Mouse (Mus musculus): Measurements from ENCODE around the gene Zdhhc11. TPM values are rescaled to one million over a fixed set of nuclear protein-coding genes. Genes with fewer than 3 reads are reported as not detected.

The Zdhhc11 gene
- polyA plus RNA-seq (2012; rRNA removed), result not detected in 2 replicates

- no peak for DNase-seq (ENCODE audit: low spot score)
These were observed at the start of gene Zdhhc11 for GRCm38 (mm10) chr13:73963551-73963950. Gene Zdhhc11, plus strand, starts transcription at chr13:73963851.

GRCm38 (mm10) chr13:73932201-73932600 lies 31.4 kb upstream of the Zdhhc11 start:
- DNase-seq (ENCODE audit: low spot score), result no peak

GRCm38 (mm10) chr13:73936938-73937320 lies 26.7 kb upstream of the Zdhhc11 start:
- DNase-seq (ENCODE audit: low spot score), result no peak

DNA sequence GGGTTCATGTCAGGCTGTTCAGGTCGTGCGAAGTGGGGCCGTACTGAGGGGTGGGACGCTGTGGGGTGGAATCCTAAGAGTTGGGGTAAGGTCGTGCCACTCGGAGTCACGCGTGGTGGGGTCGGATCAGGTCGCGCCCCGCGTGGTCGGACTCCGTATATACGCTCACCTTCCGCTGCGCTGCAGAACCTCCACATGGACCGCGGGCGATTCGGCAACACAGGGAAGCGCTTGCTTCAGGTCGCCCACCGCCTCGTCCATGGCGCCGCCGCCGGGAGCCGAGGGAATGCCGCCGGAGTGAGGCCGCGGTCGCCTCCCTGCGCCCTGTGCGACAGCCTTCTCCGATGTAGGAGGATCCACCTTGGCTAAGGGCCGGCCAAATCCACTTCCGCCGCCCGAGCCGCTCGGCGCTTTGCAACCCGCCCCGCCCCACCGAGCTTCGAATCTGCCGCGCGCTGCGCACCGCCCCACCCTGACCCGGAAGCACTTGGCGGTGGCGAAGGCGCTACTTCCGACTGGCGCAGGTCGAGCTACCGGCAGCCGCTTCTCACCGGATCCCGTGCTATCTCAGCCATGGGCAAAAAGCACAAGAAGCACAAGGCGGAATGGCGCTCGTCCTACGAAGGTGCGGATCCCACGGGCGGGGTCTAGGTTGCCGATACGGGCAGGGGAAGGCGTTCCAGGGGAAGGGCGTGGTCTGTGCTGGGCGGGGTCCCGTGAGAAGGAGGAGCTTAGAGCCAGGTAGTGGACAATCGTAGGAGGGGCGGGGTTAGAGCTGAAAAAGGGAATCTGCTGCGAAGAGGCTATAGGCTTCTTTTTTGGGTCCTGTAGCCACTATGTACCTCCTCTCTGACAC lies 26.1 kb upstream of the Zdhhc11 start, which contains the start of the genes Trip13 and Brd9:
Gene Trip13, minus strand, starts transcription at position 464 of the 856 bp plus-strand sequence.
Gene Brd9, plus strand, starts transcription at position 491 of the 856 bp plus-strand sequence.
- DNase-seq (ENCODE audit: low spot score), result peak; percentile 98

DNA sequence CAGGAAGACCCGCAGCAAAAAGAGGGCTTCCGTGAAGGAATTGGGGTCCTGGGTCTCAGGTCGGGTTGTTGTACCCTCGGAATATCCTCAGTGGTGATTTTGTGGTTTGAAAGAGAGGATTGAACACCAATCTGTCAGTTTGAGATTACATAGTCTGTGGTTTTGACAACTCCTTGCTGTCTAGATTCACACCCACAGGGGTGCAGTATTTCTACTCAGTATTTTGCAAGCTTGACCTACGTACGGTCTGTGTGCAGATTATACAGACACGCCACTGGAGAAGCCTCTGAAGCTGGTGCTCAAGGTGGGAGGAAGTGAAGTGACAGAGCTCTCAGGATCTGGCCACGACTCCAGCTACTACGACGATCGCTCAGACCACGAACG lies 25.5 kb upstream of the Zdhhc11 start:
- no peak for DNase-seq (ENCODE audit: low spot score)

DNA sequence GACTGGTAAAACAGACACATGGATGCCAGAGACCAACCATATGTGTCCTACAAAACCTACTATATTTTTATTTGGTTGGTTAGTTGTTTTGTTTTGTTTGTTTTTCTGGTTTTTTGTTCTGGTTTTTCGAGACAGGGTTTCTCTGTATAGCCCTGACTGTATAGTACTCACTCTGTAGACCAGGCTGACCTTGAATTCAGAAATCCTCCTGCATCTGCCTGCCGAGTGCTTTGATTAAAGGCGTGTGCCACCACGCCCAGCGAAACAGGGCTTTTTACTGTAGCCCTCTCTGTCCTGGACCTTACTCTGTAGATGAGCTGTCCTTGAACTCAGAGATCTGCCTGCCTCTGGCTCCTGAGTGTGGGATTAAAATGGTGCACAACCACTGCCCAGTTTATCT lies 24.6 kb upstream of the Zdhhc11 start:
- no peak for DNase-seq (ENCODE audit: low spot score)

DNA sequence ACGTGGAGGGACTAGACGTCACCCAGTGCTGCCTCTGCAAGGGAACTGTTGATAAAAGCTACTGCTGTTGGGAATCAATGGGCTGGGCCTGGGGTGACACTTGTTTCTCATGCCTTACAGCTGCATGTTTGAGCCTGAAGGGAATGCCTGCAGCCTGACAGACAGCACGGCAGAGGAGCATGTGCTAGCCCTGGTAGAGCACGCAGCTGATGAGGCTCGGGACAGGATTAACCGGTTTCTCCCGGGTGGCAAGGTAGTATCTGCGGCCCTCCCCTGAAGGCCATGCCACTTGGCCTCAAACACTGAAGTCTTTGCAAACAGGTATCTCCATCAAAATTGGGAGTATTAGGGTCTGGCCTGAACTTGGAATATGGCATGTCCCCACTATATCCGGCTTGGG lies 19.0 kb upstream of the Zdhhc11 start:
- no peak for DNase-seq (ENCODE audit: low spot score)

DNA sequence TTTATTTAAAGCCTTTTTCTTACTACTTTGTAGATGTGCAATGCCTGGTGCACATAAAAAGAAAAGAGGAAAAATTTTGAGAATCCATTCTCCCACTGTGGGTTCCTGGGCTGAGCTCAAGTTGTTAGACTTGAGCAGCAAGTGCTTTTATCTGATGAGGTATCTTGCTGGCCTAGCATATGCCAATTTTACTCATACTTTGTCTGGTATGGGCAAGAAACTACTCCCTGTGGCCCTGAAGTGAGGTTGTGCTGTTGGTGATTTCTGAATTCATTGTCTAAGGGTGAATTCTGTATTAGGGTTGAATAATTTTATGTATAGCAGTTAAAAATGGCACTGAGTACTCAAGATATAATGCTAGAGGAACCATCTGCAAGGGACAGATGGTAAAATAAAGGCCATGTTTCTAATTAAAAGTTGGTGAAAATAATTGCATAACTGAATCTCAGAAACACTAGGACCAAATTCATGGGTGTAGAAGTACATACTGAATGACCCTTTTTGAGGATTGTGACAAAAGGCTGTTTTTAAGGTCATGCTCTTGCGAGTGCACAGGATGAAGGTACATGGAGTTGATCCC lies 10.0 kb upstream of the Zdhhc11 start:
- DNase-seq (ENCODE audit: low spot score), result no peak

DNA sequence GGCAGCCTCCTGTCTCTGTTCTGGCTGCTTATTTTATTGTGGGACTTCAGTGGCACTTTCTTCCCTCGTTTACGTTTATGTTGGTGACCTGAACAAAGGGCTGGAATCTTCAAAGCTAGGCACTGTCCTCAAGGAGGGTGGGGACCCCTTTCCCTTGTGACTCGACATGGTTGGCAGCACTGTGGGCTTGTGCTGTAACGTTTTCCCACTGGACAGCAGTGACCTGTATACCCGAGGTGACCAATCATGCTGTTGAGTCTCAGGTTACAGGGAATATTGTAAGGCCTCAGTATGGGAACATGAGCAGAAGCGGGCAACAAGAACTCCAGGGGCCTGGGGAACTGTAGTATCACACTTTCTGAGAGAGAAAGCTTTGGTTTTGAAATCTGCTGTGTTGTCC lies 9.0 kb upstream of the Zdhhc11 start:
- DNase-seq (ENCODE audit: low spot score), result no peak

GRCm38 (mm10) chr13:73955531-73955930 lies 8.1 kb upstream of the Zdhhc11 start:
- DNase-seq (ENCODE audit: low spot score), result no peak

DNA sequence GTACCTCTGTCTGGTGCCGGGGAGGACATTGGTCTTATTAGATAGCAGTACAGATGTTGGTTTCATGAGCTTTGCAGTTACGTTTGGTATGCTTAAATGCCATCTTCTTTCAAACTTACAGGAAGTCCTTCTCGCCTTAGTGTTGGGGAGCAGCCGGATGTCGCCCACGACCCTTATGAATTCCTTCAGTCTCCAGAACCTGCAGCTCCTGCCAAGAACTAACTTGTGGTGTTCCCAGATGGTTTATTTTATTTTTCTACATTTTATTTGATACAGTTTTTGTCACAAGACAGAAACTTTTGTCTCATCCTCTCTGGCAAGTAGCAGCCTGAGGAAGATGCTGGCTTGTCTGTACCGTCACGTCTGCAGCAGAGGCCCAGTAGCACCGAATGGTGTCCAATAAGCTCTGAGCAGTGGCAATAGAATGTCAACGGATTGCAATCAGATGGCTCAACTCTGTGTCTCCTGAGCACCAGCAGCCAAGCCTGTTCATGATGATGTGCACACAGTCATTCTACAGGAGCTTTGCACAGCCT lies 3.5 kb upstream of the Zdhhc11 start:
- DNase-seq (ENCODE audit: low spot score), result no peak

GRCm38 (mm10) chr13:73961177-73961576 lies 2.5 kb upstream of the Zdhhc11 start:
- no peak for DNase-seq (ENCODE audit: low spot score)

DNA sequence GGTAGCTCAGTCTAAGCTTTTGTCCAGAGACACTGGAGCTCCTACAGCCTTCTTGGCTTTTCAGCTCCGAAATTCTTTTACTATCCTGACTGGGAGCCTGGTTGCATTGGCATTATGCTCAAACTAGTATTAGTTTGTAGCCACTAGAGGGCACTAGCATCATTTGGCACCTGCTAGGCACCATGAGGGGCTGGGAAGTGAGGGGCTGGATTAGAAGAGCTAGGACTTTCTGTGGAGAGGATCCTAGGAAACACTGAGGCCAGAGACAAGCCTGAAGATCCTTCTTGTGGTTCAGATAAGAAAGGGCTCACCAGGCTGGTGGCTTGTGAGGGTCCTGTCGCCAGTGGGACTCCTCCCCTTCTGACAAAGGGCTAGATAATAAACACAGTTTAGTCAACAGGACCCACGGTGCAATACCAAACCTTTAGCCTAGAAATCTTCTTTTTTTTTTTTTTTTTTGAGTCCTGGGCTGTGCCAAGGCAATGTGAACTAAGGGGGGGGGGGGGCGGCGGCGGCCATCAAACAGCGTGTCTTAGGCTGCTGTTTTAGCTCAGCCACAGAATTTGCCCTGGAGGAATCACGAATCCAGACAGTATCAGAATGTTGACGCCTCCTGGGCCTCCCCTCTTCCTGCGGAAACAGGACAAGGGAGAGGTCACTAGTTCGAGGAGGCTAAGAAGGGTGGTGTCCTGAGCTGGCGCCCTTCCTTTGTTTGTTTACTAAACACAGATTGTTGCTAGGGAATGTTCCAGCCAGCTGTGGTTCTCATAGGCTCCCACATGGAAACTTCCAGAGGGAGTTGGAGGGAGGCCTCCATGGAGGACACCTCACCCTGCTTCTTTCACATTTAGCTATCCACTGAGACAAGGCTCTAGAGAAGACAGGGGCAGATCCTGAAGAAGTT lies 7.1 kb downstream of the Zdhhc11 start:
- peak; percentile 39 for DNase-seq (ENCODE audit: low spot score)

DNA sequence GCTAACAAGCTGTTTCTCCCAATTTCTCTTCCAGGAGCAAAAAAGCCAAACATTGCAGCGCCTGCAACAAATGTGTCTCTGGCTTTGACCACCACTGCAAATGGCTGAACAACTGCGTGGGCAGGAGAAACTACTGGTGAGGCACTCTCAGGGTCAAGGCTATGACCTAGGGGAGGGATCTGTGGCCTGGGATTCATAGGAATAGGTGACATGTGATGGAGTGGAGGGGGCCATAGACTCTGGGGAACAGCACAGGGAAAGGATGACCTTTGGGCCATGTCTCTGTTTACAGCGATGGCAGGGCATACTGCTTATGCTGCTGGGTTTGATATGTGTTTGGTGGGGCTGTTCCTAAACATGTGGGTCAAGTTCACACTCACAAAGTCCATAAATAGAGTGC lies 10.9 kb downstream of the Zdhhc11 start:
- DNase-seq (ENCODE audit: low spot score), result no peak

GRCm38 (mm10) chr13:73976935-73977334 lies 13.3 kb downstream of the Zdhhc11 start:
- no peak for DNase-seq (ENCODE audit: low spot score)

GRCm38 (mm10) chr13:73990325-73990724 lies 26.7 kb downstream of the Zdhhc11 start:
- DNase-seq (ENCODE audit: low spot score), result no peak

GRCm38 (mm10) chr13:73990761-73991160 lies 27.1 kb downstream of the Zdhhc11 start:
- DNase-seq (ENCODE audit: low spot score), result no peak

DNA sequence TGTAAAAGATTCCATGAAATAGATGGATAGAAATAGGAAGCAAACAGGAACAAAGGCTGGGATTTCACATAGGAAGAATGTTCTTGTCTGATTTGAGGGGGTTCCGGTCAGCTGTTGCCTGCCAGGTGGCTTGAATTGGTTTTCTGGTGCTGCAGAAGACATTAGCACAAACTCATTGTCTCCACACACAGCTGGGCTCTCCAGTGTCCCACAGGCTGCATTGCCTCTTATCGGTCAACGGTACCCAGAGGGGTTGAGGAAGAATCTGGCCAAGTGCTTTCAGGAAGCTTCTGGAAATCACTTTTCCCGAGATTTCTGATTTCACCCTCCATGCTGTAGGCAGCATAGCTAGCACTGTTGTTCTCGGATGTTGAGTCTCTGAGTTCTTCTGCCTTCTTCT lies 27.6 kb downstream of the Zdhhc11 start:
- DNase-seq (ENCODE audit: low spot score), result no peak

DNA sequence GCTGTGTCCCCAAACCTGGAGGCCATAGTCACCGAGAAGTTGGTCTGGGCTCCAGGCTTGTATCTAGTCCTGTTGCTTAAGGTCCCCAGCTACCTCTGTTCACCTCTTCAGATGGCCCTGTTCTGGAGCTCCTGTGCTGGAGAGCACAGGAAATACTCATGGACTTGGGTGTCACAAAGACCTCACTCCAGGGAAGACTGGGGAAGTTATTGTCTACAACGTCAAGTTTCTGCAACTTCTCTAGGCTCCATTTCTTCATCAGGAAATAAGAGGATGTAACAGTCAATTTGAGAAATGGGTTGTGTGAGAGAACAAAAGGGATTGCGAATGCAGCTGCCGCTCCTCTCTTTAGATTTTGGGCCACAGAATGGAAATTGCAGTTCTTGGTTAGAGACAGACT lies 32.8 kb downstream of the Zdhhc11 start:
- no peak for DNase-seq (ENCODE audit: low spot score)

GRCm38 (mm10) chr13:74000519-74000918 lies 36.9 kb downstream of the Zdhhc11 start:
- no peak for DNase-seq (ENCODE audit: low spot score)

GRCm38 (mm10) chr13:74000961-74001360 lies 37.3 kb downstream of the Zdhhc11 start:
- no peak for DNase-seq (ENCODE audit: low spot score)

- DNase-seq (ENCODE audit: low spot score), result no peak
These were observed 37.8 kb downstream of the Zdhhc11 start for GRCm38 (mm10) chr13:74001492-74001891.

Measured in urinary bladder, adult 2 months (tissue).